Mouse (Mus musculus) neural tube, embryonic 14.5 days (tissue): ENCODE data around the gene Abr. TPM values are rescaled to one million over a fixed set of nuclear protein-coding genes. Genes with fewer than 3 reads are reported as not detected.

Experiments
- ATAC-seq: fragments of 200-750 bp; cut with Nextera tagmentation; 2 replicates; pipeline ENCODE4 v1.8.0; 2017; ENCODE audit warnings: low read depth, mild to moderate bottlenecking, moderate TSS enrichment, moderate library complexity
- H3K27ac ChIP-seq: fragments of 300-500 bp; sonication (generic); 2 replicates; pipeline ENCODE4 v1.5.1; 2014; ENCODE audit warnings: low read depth, mild to moderate bottlenecking, control low read depth, low read length, moderate library complexity, mixed read lengths
- H3K27me3 ChIP-seq: fragments of 300-500 bp; sonication (generic); 2 replicates; pipeline ENCODE4 v1.6.1; 2014; ENCODE audit warnings: low read length; ENCODE audit not compliant: control insufficient read depth, insufficient read depth
- H3K36me3 ChIP-seq: fragments of 300-500 bp; sonication (generic); 2 replicates; pipeline ENCODE4 v1.6.1; 2014; ENCODE audit warnings: low read length, mixed read lengths; ENCODE audit not compliant: control insufficient read depth, insufficient read depth
- H3K4me1 ChIP-seq: fragments of 300-500 bp; sonication (generic); 2 replicates; pipeline ENCODE4 v1.6.1; 2014; ENCODE audit warnings: low read length; ENCODE audit not compliant: control insufficient read depth, insufficient read depth
- H3K4me2 ChIP-seq: fragments of 300-500 bp; sonication (generic); 2 replicates; pipeline ENCODE4 v1.6.1; 2014; ENCODE audit warnings: mild to moderate bottlenecking, low read depth, low read length, control low read depth
- H3K4me3 ChIP-seq: fragments of 300-500 bp; sonication (generic); 2 replicates; pipeline ENCODE4 v1.5.1; 2014; ENCODE audit warnings: low read depth, low read length, control low read depth, mixed read lengths
- H3K9ac ChIP-seq: fragments of 300-500 bp; sonication (generic); replicated peaks from 2 replicates; pipeline ENCODE4 v1.6.1; 2014; ENCODE audit warnings: low read depth, mild to moderate bottlenecking, control low read depth, low read length, mixed read lengths
- H3K9me3 ChIP-seq: fragments of 300-500 bp; sonication (generic); 2 replicates; pipeline ENCODE4 v1.6.1; 2016; ENCODE audit warnings: low read length; ENCODE audit not compliant: control insufficient read depth
- WGBS: fragments of 180-500 bp; shearing (Covaris S2); extraction: QIAGEN DNeasy Blood & Tissue Kit; methylation state at CpG from one replicate; pipeline ENCODE4 v1.1.7; 2014; 5-methylcytosine and 5-hydroxymethylcytosine counted together
- polyA plus RNA-seq: library from polyadenylated mRNA; unstranded; fragments of >200 nt; fragmentation: Nextera tagmentation; extraction: Ambion mirVana; gene quantifications from 2 replicates; pipeline ENCODE4 v1.2.1, GENCODE M21; 2014

The Abr gene
- polyA plus RNA-seq, 1 experiment from 2014 or later: 99.2 TPM

- no peaks in the 10 kb centered on the region for H3K9me3 ChIP-seq
- H3K36me3 ChIP-seq: peaks cover 8% of the 10 kb centered on the region; the same call in 1 of the 2 replicates
- peaks cover 36% of the 10 kb centered on the region for H3K4me1 ChIP-seq
- H3K9ac ChIP-seq: no peak overlapping the region
- H3K27me3 ChIP-seq: no peaks in the 10 kb centered on the region
- H3K4me2 ChIP-seq: no peak overlapping the region
- ATAC-seq: peak; percentile 26; the same call in 1 of the 2 replicates
- no peak overlapping the region for H3K4me3 ChIP-seq
- H3K27ac ChIP-seq: peak overlapping the region; percentile 44
- WGBS: 55% methylated on average over 8 of the region's 8 CpGs
These were observed 145.6 kb downstream of the Abr start for GRCm38 (mm10) chr11:76476376-76477094.

GRCm38 (mm10) chr11:76472617-76473016 lies 149.5 kb downstream of the Abr start:
- Histone ChIP-seq H3K27ac (peak overlapping the region; percentile 71), H3K4me2 (0 out of 2 replicates have a peak overlapping the region, but pooled peaks have one; percentile 1), H3K4me3 (no peak overlapping the region), H3K36me3 (no peaks in the 10 kb centered on the region), H3K4me1 (peaks cover 49% of the 10 kb centered on the region), H3K9ac (0 out of 2 replicates have a peak overlapping the region, but pooled peaks have one; percentile 4), H3K27me3 (no peaks in the 10 kb centered on the region), H3K9me3 (no peaks in the 10 kb centered on the region)
- ATAC-seq: no peak
- 18% methylated on average over 5 of the region's 5 CpGs for WGBS

- Histone ChIP-seq H3K4me2 (no peak overlapping the region), H3K27ac (peak overlapping the region; percentile 91), H3K36me3 (peaks cover 1% of the 10 kb centered on the region; the same call in 1 of the 2 replicates), H3K4me1 (peaks cover 55% of the 10 kb centered on the region), H3K4me3 (no peak overlapping the region), H3K27me3 (no peaks in the 10 kb centered on the region), H3K9me3 (no peaks in the 10 kb centered on the region), H3K9ac (peak overlapping the region; percentile 50)
- WGBS: 25% methylated on average over 11 of the region's 11 CpGs
- ATAC-seq: peak; percentile 18; the same call in 1 of the 2 replicates
These were observed 152.7 kb downstream of the Abr start for GRCm38 (mm10) chr11:76469311-76469998.

GRCm38 (mm10) chr11:76468347-76468746 lies 153.8 kb downstream of the Abr start:
- Histone ChIP-seq H3K4me2 (peak overlapping the region; percentile 64), H3K27ac (peak overlapping the region; percentile 91), H3K4me1 (peaks cover 61% of the 10 kb centered on the region), H3K27me3 (no peaks in the 10 kb centered on the region), H3K9me3 (no peaks in the 10 kb centered on the region), H3K36me3 (peaks cover 4% of the 10 kb centered on the region; the same call in 1 of the 2 replicates), H3K4me3 (peak overlapping the region; percentile 30), H3K9ac (peak overlapping the region; percentile 58)
- peak; percentile 68 for ATAC-seq
- WGBS: 2% methylated on average over 6 of the region's 6 CpGs

GRCm38 (mm10) chr11:76467487-76468005 lies 154.6 kb downstream of the Abr start:
- Histone ChIP-seq H3K4me1 (peaks cover 53% of the 10 kb centered on the region), H3K27me3 (no peaks in the 10 kb centered on the region), H3K9ac (peak overlapping the region; percentile 58), H3K4me3 (peak overlapping the region; percentile 30), H3K36me3 (peaks cover 4% of the 10 kb centered on the region; the same call in 1 of the 2 replicates), H3K9me3 (no peaks in the 10 kb centered on the region), H3K27ac (peak overlapping the region; percentile 91), H3K4me2 (peak overlapping the region; percentile 64)
- peak; percentile 38 for ATAC-seq
- 23% methylated on average over 8 of the region's 8 CpGs for WGBS

GRCm38 (mm10) chr11:76467073-76467472 lies 155.0 kb downstream of the Abr start:
- ATAC-seq: no peak
- Histone ChIP-seq H3K4me2 (peak overlapping the region; percentile 64), H3K9ac (peak overlapping the region; percentile 58), H3K4me3 (peak overlapping the region; percentile 30), H3K9me3 (no peaks in the 10 kb centered on the region), H3K36me3 (peaks cover 4% of the 10 kb centered on the region; the same call in 1 of the 2 replicates), H3K4me1 (peaks cover 48% of the 10 kb centered on the region), H3K27me3 (no peaks in the 10 kb centered on the region), H3K27ac (peak overlapping the region; percentile 91)
- 29% methylated on average over 10 of the region's 10 CpGs for WGBS

GRCm38 (mm10) chr11:76465879-76466278 lies 156.2 kb downstream of the Abr start:
- Histone ChIP-seq H3K36me3 (peaks cover 10% of the 10 kb centered on the region), H3K27me3 (no peaks in the 10 kb centered on the region), H3K27ac (no peak overlapping the region), H3K4me2 (peak overlapping the region; percentile 64; the same call in 1 of the 2 replicates), H3K9ac (no peak overlapping the region), H3K9me3 (no peaks in the 10 kb centered on the region), H3K4me3 (no peak overlapping the region), H3K4me1 (peaks cover 46% of the 10 kb centered on the region)
- WGBS: 88% methylated on average over 4 of the region's 4 CpGs
- ATAC-seq: no peak

GRCm38 (mm10) chr11:76461696-76462095 lies 160.4 kb downstream of the Abr start:
- Histone ChIP-seq H3K27ac (peak overlapping the region; percentile 44; the same call in 1 of the 2 replicates), H3K36me3 (peaks cover 23% of the 10 kb centered on the region), H3K4me1 (peaks cover 20% of the 10 kb centered on the region)

More at GRCm38 (mm10) chr11:76461696-76462095, 160.4 kb downstream of the Abr start:
- Histone ChIP-seq H3K9ac (no peak overlapping the region), H3K4me2 (no peak overlapping the region), H3K4me3 (no peak overlapping the region), H3K27me3 (no peaks in the 10 kb centered on the region), H3K9me3 (no peaks in the 10 kb centered on the region)
- ATAC-seq: no peak
- 78% methylated on average over 5 of the region's 5 CpGs for WGBS
